Mouse (Mus musculus) lung, postnatal 0 days (tissue): ENCODE data around the gene Ms4a6d.

ENCODE experiments used
- CTCF ChIP-seq: IDR thresholded peaks from 2 replicates; pipeline ENCODE4 v1.5.1; 2016; ENCODE audit warnings: antibody characterized with exemption, mild to moderate bottlenecking
- EP300 ChIP-seq: IDR thresholded peaks from 2 replicates; pipeline ENCODE4 v1.6.1; 2016; ENCODE audit warnings: antibody characterized with exemption, mild to moderate bottlenecking, control low read depth

- TF ChIP-seq CTCF (no peak), EP300 (no peak)
Measured at GRCm38 (mm10) chr19:11624800-11625199, 20.2 kb upstream of the Ms4a6d start.
